Mouse (Mus musculus): ENCODE measurements around the gene Dock4.

Gene Dock4

GRCm38 (mm10) chr12:40773091-40773490 lies 327.3 kb downstream of the Dock4 start:
- DNase-seq = no peak

DNA sequence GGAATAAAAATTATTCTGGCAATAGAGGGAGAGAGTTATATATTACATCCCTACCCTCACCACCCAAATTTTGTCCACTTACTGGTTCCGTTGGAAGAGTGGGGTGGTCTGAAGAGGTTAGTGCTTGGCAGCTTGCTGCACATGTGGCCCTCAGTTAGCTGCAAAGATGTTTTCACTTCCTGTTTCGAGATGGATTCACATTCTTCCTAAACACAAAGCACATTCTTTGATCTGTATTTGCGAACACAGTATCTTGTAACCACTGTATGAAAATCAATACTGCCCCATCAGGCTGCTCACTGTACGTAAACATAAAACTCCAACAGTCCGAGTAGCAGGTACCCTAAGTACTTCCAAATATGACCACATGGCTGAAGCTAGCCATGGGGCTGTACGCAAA lies 335.8 kb downstream of the Dock4 start:
- DNase-seq = no peak

DNA sequence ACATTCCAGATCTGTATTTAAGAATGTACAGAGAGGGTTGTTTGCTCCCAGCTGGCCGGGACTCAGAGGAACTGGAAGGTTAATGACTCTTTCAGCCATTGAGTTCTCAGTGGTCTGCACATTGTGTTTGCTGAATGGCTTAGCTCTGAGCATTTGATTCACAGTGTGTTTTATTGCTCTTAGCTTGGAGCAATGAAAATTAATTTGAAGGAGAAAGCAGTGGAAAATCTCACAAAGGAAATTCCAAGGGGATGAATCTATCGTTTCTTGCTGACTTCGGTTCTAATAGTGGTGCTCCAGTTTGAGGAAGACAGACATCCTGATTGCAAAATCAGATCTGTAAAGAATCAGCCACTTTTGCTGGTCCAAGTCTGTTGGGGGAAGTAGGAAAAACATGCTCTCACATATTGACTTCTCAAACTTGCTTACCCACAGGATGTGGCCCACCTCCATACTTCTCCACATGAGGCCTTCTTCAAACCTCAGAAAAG lies 342.9 kb downstream of the Dock4 start:
- no peak for DNase-seq

GRCm38 (mm10) chr12:40789379-40790361 lies 343.9 kb downstream of the Dock4 start:
- peak; percentile 20 for DNase-seq

- DNase-seq = no peak
These were observed 345.5 kb downstream of the Dock4 start for GRCm38 (mm10) chr12:40791221-40791620.

DNA sequence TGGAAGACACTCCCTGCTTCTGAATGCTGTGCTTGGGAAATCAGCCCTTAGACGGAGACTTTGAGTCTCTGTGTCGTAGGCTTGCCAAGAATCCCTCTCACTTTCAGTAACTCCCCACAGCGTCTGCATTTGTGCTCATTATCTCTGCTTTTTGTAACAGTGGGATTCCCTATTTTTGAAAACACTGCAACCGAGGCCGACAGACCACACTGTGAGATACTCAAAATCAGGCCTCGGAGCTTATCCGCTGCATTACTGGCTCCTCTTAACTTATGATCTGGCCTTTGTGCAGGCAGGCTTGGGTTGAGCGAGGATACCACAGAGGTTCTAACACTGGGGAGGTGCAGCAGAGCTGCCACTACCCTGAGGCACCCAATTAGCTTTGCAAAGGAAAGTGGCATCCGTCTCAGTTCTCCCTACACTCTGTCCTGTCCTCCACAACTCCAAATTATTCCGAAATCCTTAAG lies 346.5 kb downstream of the Dock4 start:
- no peak for DNase-seq

DNA sequence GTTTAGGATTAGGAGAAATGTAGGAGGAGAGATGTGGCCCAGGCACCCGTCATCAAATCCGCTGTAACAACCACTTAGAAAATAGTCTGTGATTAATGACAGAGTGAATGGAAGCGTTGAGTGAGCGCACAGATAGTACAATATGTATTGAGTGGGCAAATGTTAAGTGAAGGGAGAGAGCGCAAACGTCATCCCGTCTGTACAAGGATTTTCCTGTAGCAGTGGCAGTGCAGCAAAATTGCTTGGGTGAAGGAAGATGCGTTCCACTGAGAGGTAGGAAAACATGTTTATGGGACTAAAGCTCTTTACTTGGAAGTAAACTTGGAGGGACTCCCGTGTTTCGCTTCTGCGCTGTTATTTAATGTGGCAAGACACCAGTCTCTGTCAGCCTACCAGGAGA lies 348.3 kb downstream of the Dock4 start:
- no peak for DNase-seq

- no peak for DNase-seq
These were observed 349.0 kb downstream of the Dock4 start for GRCm38 (mm10) chr12:40794756-40795155.

DNA sequence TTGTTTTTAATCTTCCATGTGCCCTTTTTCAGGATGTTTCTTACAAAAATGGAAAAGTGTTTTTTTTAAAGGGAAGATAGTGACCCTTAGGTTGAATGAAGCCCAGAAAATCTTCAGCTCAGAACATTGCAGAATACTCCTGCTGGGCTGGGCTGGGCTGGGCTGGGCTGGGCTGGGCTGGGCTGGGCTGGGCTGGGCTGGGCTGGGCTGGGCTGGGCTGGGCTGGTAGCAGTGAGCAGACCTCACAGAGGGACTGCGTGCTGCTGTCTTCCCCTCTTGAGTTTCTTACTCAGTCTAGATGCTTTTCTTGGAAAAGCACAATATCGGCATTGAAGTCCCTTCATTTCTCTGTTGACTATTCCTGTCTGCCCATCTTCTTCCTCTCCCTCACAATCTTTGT lies 350.0 kb downstream of the Dock4 start:
- DNase-seq = no peak

DNA sequence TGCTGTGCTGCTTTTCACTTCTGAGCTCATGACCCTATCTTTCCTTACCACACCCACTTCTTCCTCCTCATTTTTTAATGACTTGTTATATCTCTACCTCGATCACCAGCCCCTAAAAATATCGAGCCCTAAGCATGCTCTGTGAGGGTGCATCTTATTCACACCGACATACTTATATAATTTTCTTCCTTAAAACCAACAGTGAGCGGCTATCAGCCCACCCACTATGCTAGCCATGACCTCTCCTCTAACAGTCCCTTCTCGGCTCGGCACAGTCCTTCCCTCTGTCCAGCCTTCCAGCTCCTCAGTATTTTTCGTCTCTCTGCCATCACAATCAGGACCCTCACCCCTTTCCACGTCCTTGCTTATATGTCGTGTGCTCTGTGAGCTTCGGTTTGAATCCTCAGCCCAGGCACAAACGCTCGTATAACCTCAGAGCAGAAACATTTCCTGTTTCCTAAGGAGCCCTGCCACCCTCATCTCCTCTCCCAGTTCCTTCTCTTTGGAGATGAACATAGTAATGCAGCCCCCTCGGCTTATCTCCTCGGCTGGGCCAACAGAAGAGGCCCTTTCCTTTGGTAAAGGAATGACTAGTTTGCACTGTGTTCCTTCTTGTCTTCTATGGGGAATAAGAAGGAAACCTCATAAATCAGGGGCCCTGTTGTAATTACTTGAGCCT lies 351.2 kb downstream of the Dock4 start:
- DNase-seq = no peak

DNA sequence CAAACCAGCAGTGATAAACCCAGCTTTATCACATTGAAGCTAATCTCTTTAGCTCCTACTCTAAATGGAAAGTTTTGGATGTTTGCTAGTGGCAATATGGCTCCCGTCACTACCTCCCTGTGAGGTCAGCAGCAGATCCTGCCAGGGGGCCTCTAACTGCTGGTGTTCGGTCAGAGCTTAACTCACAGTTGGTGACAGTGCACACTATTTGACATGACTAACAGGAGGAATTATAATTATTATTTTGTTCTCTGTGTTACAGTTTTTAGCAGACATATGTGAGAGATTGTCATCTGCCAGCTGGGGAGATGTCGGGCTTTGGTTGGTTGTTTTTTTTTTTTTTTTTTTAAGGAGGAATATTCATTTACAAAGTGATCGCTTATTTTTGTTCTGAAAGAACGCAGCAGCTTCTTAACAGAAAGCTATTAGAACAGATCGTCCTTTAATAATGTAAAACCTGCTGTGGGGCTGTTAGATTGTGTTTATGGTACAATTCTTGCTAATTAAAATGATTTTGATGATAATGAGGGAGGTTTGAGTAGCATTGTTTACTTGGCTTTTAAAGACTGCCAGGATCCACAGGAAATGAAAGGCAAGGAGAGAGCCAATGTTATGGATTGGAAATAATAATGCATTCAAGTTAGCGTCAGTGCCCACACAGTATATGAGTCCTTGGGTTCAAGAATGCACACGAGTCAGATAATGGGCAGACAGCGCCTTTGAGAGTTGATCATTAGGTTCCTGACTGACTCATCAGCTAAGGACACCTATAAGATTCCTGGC lies 352.0 kb downstream of the Dock4 start:
- no peak for DNase-seq

DNA sequence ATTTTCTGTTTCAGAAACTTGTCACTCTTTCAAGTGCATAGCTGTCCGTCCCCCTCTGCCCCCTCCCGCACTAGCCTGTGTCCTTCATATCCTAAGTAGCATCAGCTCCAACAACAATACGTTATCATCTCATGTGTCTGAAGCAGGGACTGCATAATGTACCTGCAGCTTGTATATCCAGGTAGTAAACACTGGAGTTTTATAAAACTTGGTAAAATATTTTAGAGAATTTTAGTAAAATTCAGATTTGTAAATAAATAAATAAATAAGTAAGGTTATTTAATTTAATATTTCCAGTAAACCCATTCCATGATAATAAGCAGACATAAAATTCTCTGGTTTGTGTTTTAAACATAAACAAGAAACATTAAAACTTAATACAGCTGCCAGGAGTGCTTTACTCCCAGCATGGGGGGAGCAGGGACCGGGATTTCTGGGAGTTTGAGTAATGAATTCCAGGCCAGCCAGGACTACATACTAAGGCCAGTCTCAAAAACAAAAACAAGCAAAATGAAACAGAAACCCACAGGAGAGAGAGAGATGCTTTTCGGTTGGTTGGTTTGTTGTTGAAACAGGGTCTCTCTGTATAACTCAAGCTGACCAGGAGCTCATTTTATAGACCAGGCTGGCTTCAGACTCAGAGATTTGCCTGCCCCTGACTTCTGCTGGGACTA lies 352.7 kb downstream of the Dock4 start:
- DNase-seq = no peak

- peak; percentile 25 for DNase-seq
These were observed 355.7 kb downstream of the Dock4 start for GRCm38 (mm10) chr12:40801456-40801855.

- no peak for DNase-seq
These were observed 359.5 kb downstream of the Dock4 start for GRCm38 (mm10) chr12:40805257-40805656.

GRCm38 (mm10) chr12:40807916-40808315 lies 362.2 kb downstream of the Dock4 start:
- DNase-seq = no peak

GRCm38 (mm10) chr12:40813474-40813873 lies 367.7 kb downstream of the Dock4 start:
- DNase-seq = no peak

GRCm38 (mm10) chr12:40814659-40815363 lies 369.1 kb downstream of the Dock4 start:
- no peak for DNase-seq

- DNase-seq = no peak
These were observed 372.4 kb downstream of the Dock4 start for GRCm38 (mm10) chr12:40818046-40818708.

- no peak for DNase-seq
These were observed 377.9 kb downstream of the Dock4 start for GRCm38 (mm10) chr12:40823631-40824030.

DNA sequence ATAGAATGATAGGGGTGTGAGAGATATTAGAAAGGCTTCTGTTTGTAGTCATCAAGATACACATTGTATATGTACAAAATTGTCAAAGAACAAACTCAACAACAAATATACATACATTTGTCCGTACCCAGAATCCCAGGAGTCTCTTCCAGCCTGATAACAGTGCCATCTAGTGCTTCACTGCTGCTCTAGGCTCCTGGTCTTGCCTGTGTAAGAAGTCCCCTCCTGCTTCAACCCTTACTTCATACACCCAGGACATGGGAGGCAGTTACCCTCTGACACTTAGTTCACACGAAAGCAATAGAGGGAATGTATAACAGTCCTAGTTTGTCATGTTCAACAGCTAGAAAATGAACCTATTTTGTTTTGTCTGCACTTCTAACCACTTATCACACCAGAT lies 378.5 kb downstream of the Dock4 start:
- no peak for DNase-seq

- no peak for DNase-seq
These were observed 380.2 kb downstream of the Dock4 start for GRCm38 (mm10) chr12:40825935-40826460.
